Mouse (Mus musculus) CD4-positive, CD25-positive, alpha-beta regulatory T cell, adult 4 months (primary cell): ENCODE measurements around the gene Mfap4. TPM values are rescaled to one million over a fixed set of nuclear protein-coding genes. Genes with fewer than 3 reads are reported as not detected.

ENCODE experiments used
- ATAC-seq: one replicate; pipeline ENCODE4 v1.8.0; 2017
- polyA plus RNA-seq, 2 experiments: library from polyadenylated mRNA; unstranded; fragments of 100-300 nt; shearing (Covaris generic); gene quantifications; one replicate each; pipeline ENCODE4 v1.2.1; 2017

Mfap4 gene
- polyA plus RNA-seq, 2 experiments from 2014 or later: not detected

GRCm38 (mm10) chr11:61483226-61483845 is 1.9 kb upstream of the Mfap4 start:
- no peak for ATAC-seq

GRCm38 (mm10) chr11:61484256-61484612 is 997 bp upstream of the Mfap4 start:
- ATAC-seq: no peak

GRCm38 (mm10) chr11:61485541-61486457 is 568 bp downstream of the Mfap4 start:
- no peak for ATAC-seq

GRCm38 (mm10) chr11:61486458-61487219 is 1.4 kb downstream of the Mfap4 start:
- no peak for ATAC-seq

- no peak for ATAC-seq
Measured at GRCm38 (mm10) chr11:61487401-61487800, 2.2 kb downstream of the Mfap4 start.

DNA sequence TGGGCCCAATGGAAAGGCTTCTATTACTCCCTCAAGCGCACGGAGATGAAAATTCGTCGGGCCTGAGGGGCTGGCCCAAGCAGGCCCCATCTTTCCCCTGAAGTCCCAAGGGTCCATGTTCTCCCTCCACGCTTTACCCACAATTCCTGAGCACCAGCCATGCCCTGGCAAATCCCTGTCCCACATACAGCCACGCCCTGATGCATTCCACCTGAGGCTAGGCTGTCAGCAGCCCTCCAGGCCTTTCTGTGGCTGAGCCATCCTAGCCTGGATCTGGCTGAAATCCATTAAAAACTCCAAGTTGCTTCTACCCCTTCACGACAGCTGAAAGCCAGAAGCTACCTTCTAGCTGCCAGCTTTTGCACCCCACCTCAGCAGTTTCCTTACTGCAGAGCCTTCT is 2.7 kb downstream of the Mfap4 start:
- no peak for ATAC-seq

GRCm38 (mm10) chr11:61489085-61489484 is 3.9 kb downstream of the Mfap4 start:
- ATAC-seq: no peak

- no peak for ATAC-seq
Measured at GRCm38 (mm10) chr11:61489874-61490273, 4.6 kb downstream of the Mfap4 start.

DNA sequence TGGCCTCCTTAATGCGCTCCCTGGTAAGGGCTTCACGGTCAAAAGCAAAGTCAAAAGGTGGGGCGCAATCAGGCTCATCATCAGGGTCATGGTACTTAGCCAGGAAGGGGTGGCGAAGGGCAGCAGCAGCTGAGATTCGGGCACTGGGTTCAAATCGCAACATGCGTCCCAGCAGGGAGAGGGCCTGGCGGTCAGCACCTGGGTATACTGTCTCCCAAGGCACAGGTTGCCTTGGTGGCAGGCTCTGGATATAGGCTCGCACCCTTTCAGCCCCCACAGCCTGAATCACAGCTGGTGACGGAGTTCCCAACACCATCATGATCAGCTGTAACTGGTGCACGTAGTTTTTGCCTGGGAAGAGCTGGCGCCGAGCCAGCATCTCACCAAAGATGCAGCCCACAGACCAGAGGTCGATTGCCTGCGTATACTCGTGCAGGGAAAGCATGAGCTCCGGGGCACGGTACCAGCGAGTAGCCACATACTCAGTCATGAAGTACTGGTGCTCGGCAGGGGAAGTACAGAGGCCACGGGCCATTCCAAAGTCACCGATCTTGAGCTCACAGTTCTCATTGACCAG is 5.8 kb downstream of the Mfap4 start:
- no peak for ATAC-seq

- no peak for ATAC-seq
Measured at GRCm38 (mm10) chr11:61492749-61493401, 7.6 kb downstream of the Mfap4 start.

GRCm38 (mm10) chr11:61493525-61494128 is 8.4 kb downstream of the Mfap4 start:
- ATAC-seq: peak; percentile 44

GRCm38 (mm10) chr11:61494129-61494997 is 9.1 kb downstream of the Mfap4 start, which contains the start of gene Mapk7:
Mapk7 (minus strand) TSS chr11:61494406.
- ATAC-seq: peak; percentile 94

GRCm38 (mm10) chr11:61495528-61495927 is 10.3 kb downstream of the Mfap4 start:
- ATAC-seq: no peak

- no peak for ATAC-seq
Measured at GRCm38 (mm10) chr11:61497490-61497889, 12.3 kb downstream of the Mfap4 start.

- no peak for ATAC-seq
Measured at GRCm38 (mm10) chr11:61498736-61499504, 13.7 kb downstream of the Mfap4 start.

GRCm38 (mm10) chr11:61503933-61504332 is 18.7 kb downstream of the Mfap4 start:
- no peak for ATAC-seq

DNA sequence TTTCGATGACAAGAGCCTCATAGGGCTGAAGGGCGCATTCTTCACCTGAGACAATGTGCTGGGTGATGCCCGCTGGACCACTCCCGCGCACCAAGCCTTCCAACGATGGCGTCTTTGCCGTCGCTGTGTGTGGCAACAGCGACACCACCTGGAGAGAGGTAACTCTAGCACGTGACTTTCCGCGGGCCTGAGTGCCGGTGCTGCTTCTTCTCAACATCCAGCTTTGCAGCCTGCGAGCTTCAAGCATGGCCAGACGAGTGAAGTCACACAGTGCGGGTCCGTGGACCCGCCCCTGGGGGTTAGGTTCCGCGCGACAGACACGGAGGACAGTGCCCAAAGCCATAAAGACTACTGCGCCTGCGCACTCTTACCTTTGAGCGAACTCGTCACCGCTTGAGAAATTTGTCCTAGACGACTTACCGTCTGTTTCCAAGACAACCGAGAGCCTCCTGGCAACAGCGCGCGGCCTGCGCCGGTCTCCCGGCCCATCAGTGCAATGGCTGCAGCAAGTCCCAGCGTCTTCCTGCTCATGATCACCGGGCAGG is 19.6 kb downstream of the Mfap4 start, which contains the start of gene B9d1:
TSS of gene B9d1 (plus strand) at position 432 of the 545 bp plus-strand sequence.
- peak; percentile 90 for ATAC-seq

DNA sequence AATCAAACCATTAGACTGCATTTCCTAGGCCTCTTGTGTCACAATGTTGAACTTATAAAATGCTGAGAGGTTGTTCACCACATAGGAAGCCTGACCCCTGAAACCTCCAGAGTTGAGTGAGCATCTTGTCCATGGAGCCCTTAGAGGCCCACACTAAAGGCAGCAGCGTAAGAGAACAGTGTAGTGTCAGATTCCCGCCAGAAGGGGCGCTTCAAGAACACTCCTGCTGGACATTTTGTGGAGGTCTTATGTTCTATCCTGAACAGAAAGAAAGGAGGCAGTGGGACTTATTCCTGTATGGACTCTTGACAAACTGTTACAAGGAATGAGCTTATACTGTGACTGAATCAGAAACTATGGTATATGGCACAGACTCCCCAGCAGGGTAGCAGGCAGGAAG is 29.7 kb downstream of the Mfap4 start:
- ATAC-seq: no peak

DNA sequence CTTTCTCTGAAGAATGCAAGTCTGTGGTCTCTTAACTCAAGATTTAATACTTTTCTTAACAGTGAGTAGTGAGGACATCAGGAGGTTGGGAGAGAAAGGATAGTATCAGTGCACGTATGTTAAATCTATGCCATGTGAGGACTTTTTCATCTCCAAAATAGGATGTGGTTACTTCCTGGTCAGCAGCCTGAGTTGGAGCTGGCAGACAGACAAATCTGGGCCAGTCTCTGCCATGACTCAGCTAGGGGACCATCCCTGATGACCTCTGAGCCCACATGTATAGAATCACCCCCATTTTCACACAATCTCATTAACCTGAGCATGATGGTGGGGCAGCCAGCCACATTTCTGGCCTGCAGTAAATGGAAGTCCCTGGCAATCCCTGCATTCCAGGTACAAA is 32.7 kb downstream of the Mfap4 start:
- no peak for ATAC-seq

DNA sequence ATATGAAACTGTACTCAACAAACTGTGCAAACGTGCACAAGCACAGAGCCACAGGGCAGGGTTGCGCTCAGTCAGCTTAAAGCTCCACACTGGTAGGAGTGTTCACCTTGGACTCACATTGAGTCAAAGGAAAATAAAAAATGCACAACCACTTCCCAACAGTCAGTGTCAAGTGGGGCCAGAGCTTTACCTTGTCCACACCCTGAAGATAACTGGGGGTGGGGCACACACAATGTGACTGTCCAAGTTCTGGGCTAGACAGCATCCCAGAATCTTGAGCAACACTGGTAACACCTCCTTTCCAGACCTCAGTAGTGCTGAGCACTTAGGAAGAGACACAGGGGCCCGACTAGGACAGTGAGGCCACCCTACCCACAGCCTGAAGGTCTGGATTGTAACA is 33.6 kb downstream of the Mfap4 start:
- ATAC-seq: no peak
